Mouse (Mus musculus) erythroblast, embryonic 14.5 days (primary cell): ENCODE results near the gene Steap3.

Experiments used
- GATA1 ChIP-seq: IDR thresholded peaks from 2 replicates; pipeline ENCODE4 v1.6.1; 2012; ENCODE audit warnings: low read length, inconsistent platforms, mixed read lengths
- TAL1 ChIP-seq: IDR thresholded peaks from 3 replicates; pipeline ENCODE4 v1.6.1; 2012; ENCODE audit warnings: low read length, inconsistent platforms, mixed read lengths

DNA sequence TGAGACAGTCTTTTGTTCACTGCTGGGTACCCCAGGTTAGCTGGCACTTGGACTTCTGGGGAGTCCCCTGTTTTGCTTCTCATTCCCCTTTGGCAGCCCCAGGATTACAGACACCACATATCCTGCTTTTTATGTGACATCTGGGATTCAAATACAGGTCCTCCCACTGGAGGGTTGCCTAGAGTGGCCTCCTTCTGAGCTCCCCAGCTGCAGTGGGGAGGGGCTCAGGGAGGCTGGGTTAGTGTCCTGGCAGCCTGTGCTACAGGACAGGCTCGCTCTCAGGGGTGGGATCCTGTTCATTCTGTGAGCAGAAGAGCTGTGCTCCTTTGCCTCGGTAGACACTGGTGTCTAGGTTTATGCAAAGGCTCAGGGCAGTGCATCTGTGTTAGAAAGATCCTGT lies 51.2 kb downstream of the Steap3 start:
- TF ChIP-seq GATA1 (no peak), TAL1 (no peak)
